Mouse (Mus musculus) B cell, adult 2 months (primary cell): ENCODE results near the gene Vps52.

Source experiments
- DNase-seq, 2 experiments: peaks; one replicate each; pipeline ENCODE4 v3.0.0; 2022

Gene Vps52

DNA sequence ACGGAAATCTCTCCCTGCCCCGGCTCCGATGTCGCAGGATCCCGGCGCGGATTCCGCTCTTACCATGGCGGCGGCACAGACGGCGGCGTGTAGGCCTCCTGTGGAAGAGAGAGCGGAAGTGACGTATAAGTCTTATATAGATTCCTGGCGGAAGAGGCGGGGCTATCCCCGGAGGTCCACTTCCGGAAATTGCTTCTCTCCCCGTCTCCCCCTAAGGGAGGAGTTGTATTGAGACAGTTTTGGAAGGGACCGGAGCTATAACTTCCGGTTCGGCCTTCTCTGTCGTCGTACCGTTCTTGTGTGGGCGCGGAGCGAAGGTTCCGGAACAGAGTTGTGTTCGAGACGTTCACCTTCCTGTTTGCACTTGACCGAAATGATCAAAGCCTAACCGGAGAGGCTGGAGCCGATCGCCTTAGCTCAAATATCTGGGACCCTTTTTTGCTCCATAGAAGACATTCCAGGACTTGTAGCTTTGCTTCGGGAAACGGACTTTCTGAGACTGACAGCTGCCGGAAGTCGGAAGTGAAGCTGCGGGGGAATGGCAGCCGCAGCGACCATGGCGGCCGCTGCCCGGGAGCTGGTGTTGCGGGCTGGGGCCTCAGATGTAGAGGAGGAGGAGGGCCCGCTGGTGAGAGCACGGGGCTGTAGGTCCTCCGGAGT, at the start of gene Vps52, which contains the start of gene Rps18:
Vps52 (plus strand) TSS at position 258 of the 660 bp plus-strand sequence.
Rps18 (minus strand) TSS at position 447 of the 660 bp plus-strand sequence.
- peak; percentile 98 for DNase-seq

DNA sequence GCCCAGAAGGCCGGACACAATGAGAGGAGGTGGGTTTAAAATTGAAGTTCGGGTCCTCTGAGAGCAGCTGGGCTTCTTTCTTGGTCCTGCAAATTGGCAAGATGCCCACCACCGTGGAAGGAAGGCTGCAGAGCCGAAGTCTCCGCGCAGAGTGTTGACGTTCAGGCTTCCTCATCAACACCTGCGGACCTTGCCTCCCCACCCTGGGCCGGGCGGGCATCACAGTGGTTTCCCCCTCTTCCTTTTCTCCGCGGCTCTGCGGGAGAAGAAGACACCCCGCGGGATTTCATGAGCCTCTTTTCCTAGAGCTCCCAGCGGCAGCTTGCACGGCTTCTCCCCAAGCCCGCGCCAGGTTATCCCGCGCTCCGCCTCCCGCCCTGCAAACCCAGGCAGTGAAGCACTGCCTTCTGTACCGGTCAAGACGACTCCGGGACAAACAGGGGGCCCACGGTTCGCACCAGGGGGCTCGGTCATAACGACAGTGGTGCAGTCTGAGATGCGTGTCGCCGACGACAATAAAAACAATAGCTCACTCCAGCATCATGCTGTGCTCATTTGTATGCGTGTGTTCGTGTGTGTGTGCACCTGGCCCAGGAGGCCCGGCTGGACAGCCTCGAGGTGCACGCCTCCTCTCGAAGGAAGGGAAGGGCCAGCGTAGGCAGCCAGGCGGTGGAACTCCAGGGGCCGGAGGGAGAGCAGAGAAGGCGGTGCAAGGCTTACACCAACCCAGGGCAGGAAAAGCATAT, 47.1 kb upstream of the Vps52 start:
- DNase-seq, result peak; percentile 45 to 52

GRCm38 (mm10) chr17:33909077-33909868, 46.3 kb upstream of the Vps52 start, which contains the start of gene Daxx:
TSS of gene Daxx (plus strand) at chr17:33909414.
- DNase-seq, result peak; percentile 98 to 99

DNA sequence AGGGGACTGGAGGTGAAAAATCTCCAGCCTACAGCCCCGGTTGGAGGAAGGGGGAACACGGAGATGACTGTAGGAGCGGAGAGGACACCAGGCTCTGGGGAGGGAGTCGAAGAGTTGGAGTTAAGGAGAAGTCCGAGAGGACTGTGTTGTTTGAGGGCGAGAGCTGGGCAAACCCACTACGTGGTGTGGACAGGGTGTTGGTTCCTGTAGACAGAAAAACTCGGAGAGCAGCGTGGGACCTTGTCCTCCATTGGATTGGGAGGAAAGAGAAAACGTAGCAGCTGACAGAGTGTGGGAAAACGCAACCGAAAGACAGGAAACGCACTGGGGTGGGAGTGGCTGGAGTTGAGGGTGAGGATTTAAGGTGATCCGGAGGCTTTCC, 45.8 kb upstream of the Vps52 start:
- DNase-seq, result no peak

DNA sequence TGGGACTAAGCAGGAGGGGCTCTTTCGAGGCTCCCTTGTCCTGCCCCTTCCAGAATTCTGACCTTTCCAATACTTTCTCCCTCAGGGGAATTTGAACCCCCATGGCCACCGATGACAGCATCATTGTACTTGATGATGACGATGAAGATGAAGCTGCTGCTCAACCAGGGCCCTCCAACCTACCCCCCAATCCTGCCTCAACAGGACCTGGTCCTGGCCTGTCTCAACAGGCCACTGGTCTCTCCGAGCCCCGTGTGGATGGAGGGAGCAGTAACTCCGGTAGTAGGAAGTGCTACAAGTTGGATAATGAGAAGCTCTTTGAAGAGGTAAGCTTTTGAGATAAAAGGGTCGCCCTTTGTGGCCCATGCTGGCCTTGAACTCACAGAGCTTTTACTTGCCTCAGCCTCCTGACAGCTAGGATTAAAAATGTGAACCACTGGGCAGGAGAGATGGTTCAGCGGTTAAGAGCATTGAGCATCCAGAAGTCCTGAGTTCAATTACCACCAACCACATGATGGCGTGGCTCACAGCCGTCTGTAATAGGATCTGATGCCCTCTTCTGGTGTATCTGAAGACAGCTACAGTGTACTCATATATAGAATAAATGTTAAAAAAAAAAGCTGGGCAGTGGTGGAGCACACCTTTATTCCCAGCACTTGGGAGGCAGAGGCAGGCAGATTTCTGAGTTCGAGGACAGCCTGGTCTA, 45.1 kb upstream of the Vps52 start:
- DNase-seq, result peak; percentile 42 to 53

GRCm38 (mm10) chr17:33911052-33911812, 44.4 kb upstream of the Vps52 start:
- no peak for DNase-seq

- no peak for DNase-seq
Observed at GRCm38 (mm10) chr17:33911813-33912414, 43.7 kb upstream of the Vps52 start.

DNA sequence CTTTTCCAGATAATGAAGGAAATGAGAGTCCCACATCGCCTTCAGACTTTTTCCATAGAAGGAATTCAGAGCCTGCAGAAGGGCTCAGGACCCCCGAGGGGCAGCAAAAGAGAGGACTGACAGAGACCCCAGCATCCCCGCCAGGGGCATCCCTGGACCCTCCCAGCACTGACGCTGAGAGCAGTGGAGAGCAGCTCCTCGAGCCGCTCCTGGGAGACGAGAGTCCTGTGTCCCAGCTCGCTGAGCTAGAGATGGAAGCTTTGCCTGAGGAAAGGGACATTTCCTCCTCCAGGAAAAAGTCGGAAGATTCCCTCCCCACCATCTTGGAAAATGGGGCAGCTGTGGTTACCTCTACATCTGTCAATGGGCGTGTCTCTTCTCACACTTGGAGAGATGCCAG, 42.3 kb upstream of the Vps52 start:
- DNase-seq, result no peak

DNA sequence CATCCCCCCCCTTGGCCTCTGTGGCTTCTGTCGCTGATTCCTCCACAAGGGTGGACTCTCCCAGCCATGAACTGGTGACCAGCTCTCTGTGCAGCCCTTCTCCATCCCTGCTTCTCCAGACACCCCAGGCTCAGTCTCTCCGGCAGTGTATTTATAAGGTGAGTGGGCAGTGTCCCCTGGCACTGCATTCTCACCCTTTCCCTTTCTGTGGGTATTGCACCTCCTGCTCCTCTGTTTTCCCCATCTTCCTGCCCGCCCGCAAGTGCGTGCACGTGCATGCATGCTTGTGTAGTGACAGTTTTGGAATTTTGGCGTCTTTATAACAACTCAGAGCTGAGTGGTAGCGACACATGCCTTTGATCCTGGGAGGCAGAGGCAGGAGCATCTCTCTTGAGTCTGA, 41.7 kb upstream of the Vps52 start:
- DNase-seq, result no peak

GRCm38 (mm10) chr17:33914969-33915391, 40.6 kb upstream of the Vps52 start:
- DNase-seq, result no peak

DNA sequence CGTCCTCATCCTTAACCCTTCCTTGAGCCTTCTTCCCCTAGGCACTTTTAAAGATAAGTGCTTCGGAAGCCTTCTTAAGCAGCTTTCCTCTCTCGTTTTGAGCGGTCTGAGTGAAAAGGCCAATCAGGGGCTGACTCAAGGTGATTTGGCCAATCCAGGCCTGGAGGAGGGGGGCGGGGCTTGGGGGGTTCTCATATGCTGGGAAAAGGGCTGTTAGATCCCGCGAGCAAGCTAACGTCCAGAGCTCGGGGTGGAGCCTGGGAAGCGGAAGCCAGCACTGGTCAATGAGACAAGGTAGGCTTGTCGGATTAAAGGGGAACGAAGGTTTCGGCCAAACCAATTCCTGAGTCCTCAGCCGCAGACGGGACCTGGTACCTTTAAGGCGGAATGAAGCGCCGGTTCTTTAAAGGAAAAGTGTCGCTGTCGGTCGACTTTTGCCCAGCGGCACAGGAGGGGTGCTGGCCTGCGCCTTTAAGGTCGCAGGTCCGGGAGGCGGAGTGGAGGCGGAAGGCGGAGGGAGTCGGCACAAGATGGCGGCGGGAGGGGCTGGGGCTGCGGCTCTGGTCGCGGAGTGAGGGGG, 39.9 kb upstream of the Vps52 start, which contains the start of the genes Tapbp and Zbtb22:
Tapbp (plus strand) TSS at position 229 of the 580 bp plus-strand sequence.
Zbtb22 (plus strand) TSS at position 234 of the 580 bp plus-strand sequence.
- DNase-seq, result peak; percentile 89 to 91

DNA sequence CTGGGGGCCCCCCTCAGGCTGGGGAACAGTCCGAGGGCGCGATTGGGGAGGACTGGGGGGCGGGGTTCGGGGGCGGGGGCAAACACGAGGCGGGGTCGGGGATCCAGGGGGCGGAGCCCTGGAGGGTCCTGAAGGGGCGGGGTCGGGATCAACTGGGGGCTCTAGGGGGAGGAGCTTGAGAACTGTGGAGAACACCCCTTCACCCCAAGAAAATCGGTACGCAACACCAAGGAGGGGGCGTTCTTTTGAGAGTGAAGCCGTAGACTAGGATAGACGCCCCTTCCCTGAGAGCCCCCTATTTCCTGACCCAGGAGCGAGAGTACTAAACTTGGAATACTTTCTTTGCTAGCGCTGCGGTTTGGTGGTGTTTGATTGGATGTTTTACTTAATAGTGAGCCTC, 39.3 kb upstream of the Vps52 start:
- DNase-seq, result no peak

GRCm38 (mm10) chr17:33916847-33917655, 38.6 kb upstream of the Vps52 start:
- DNase-seq, result no peak

- DNase-seq, result no peak
Observed at GRCm38 (mm10) chr17:33917656-33918292, 37.8 kb upstream of the Vps52 start.

- peak in 1 of 2 experiments; percentile 29 for DNase-seq
Observed at GRCm38 (mm10) chr17:33918293-33919203, 37.1 kb upstream of the Vps52 start.

DNA sequence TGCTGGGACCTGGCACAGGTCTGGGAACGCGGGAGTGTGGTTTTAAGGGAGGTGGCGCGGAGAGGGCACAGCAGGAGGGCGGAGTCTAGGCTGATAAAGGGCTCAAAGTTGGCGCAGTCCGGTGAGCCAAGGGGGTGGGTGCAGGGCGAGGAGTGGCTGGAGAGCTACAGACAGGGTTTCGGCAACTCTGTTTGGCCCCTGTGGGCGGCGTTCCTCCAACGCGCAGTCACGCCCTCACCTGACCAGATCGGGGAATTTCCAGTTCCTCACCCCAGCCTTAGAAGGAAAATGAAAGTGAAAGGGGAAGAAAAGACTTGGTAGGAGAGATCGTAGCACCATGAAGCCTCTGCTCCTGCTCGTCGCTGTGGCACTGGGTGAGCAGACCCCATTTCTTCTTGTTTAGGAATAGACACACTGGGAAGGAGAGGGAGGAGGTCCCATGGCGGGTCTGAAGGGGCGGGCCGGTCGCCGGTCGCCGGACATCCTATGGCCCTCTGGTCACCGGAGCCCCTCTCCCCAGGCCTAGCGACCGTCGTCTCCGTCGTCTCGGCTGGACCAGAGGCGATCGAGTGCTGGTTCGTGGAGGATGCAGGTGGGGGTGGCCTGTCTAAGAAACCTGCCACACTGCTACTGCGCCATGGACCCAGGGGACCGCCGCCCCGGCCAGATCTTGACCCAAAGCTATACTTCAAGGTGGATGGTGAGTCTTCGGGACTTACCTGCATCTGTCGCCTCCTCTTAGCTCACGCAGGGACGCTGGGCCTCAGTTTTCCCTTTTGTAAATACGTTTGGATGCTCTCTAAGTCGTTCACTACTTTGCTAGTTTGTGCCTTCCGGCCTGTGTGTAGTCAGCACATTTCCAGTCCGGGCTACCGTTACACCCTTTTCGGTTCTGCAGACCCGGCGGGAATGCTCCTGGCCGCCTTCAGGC, 36.0 kb upstream of the Vps52 start:
- peak; percentile 89 to 93 for DNase-seq
